Mouse (Mus musculus): ENCODE data around the gene Srsf5. TPM values are rescaled to one million over a fixed set of nuclear protein-coding genes. Genes with fewer than 3 reads are reported as not detected.

Srsf5 gene
- polyA plus RNA-seq, 1 experiment from 2014 or later, result 363 TPM

- H3K27ac ChIP-seq (replicated peaks; ENCODE audit: low read depth, low read length), result no peak overlapping the region
- DNase-seq (ENCODE audit: low spot score), result no peak
- H3K4me2 ChIP-seq (ENCODE audit: low read depth, severe bottlenecking), result no peak overlapping the region
- no peaks in the 10 kb centered on the region for H3K36me3 ChIP-seq (ENCODE audit: control insufficient read depth, insufficient read depth, low read length)
- WGBS, result 65% methylated on average over 1 of the region's 1 CpGs
- no peaks in the 10 kb centered on the region for H3K9me3 ChIP-seq (ENCODE audit: control insufficient read depth, low read length)
- no peaks in the 10 kb centered on the region for H3K27me3 ChIP-seq (ENCODE audit: control insufficient read depth, insufficient read depth, low read length)
- no peak overlapping the region for H3K9ac ChIP-seq (ENCODE audit: low read length)
- H3K4me3 ChIP-seq (ENCODE audit: low read depth, low read length), result no peak overlapping the region
- ATAC-seq (ENCODE audit: insufficient number of reproducible peaks, low FRiP score, low TSS enrichment, low read depth), result no peak
- no peaks in the 10 kb centered on the region for H3K4me1 ChIP-seq (ENCODE audit: control insufficient read depth, insufficient read depth, low read length)
Measured at GRCm38 (mm10) chr12:80927518-80927917, 17.8 kb upstream of the Srsf5 start.

GRCm38 (mm10) chr12:80928881-80929280, 16.4 kb upstream of the Srsf5 start:
- Histone ChIP-seq H3K4me3 (ENCODE audit: low read depth, low read length) (no peak overlapping the region), H3K9ac (ENCODE audit: low read length) (no peak overlapping the region), H3K27me3 (ENCODE audit: control insufficient read depth, insufficient read depth, low read length) (no peaks in the 10 kb centered on the region), H3K36me3 (ENCODE audit: control insufficient read depth, insufficient read depth, low read length) (no peaks in the 10 kb centered on the region), H3K9me3 (ENCODE audit: control insufficient read depth, low read length) (no peaks in the 10 kb centered on the region), H3K4me1 (ENCODE audit: control insufficient read depth, insufficient read depth, low read length) (no peaks in the 10 kb centered on the region), H3K27ac (replicated peaks; ENCODE audit: low read depth, low read length) (no peak overlapping the region), H3K4me2 (ENCODE audit: low read depth, severe bottlenecking) (no peak overlapping the region)
- no peak for ATAC-seq (ENCODE audit: insufficient number of reproducible peaks, low FRiP score, low TSS enrichment, low read depth)
- 86% methylated on average over 3 of the region's 3 CpGs for WGBS
- no peak for DNase-seq (ENCODE audit: low spot score)

- 80% methylated on average over 7 of the region's 7 CpGs for WGBS
- ATAC-seq (ENCODE audit: insufficient number of reproducible peaks, low FRiP score, low TSS enrichment, low read depth) (no peak), DNase-seq (ENCODE audit: low spot score) (no peak)
- Histone ChIP-seq H3K4me3 (ENCODE audit: low read depth, low read length) (no peak overlapping the region), H3K27ac (replicated peaks; ENCODE audit: low read depth, low read length) (no peak overlapping the region), H3K36me3 (ENCODE audit: control insufficient read depth, insufficient read depth, low read length) (no peaks in the 10 kb centered on the region), H3K4me2 (ENCODE audit: low read depth, severe bottlenecking) (no peak overlapping the region), H3K27me3 (ENCODE audit: control insufficient read depth, insufficient read depth, low read length) (no peaks in the 10 kb centered on the region), H3K9ac (ENCODE audit: low read length) (no peak overlapping the region), H3K4me1 (ENCODE audit: control insufficient read depth, insufficient read depth, low read length) (no peaks in the 10 kb centered on the region), H3K9me3 (ENCODE audit: control insufficient read depth, low read length) (no peaks in the 10 kb centered on the region)
Measured at GRCm38 (mm10) chr12:80930141-80930540, 15.2 kb upstream of the Srsf5 start.

- H3K9me3 ChIP-seq (ENCODE audit: control insufficient read depth, low read length), result no peaks in the 10 kb centered on the region
- H3K9ac ChIP-seq (ENCODE audit: low read length), result no peak overlapping the region
- H3K4me2 ChIP-seq (ENCODE audit: low read depth, severe bottlenecking), result no peak overlapping the region
- no peaks in the 10 kb centered on the region for H3K4me1 ChIP-seq (ENCODE audit: control insufficient read depth, insufficient read depth, low read length)
- ATAC-seq (ENCODE audit: insufficient number of reproducible peaks, low FRiP score, low TSS enrichment, low read depth) (no peak), DNase-seq (ENCODE audit: low spot score) (no peak)
- H3K36me3 ChIP-seq (ENCODE audit: control insufficient read depth, insufficient read depth, low read length), result no peaks in the 10 kb centered on the region
- no peak overlapping the region for H3K4me3 ChIP-seq (ENCODE audit: low read depth, low read length)
- no peaks in the 10 kb centered on the region for H3K27me3 ChIP-seq (ENCODE audit: control insufficient read depth, insufficient read depth, low read length)
- 85% methylated on average over 3 of the region's 3 CpGs for WGBS
- no peak overlapping the region for H3K27ac ChIP-seq (replicated peaks; ENCODE audit: low read depth, low read length)
Measured at GRCm38 (mm10) chr12:80931402-80932140, 13.7 kb upstream of the Srsf5 start.

GRCm38 (mm10) chr12:80932865-80933264, 12.4 kb upstream of the Srsf5 start:
- H3K9ac ChIP-seq (ENCODE audit: low read length), result no peak overlapping the region
- WGBS, result 96% methylated on average over 1 of the region's 1 CpGs
- no peak overlapping the region for H3K4me3 ChIP-seq (ENCODE audit: low read depth, low read length)
- no peaks in the 10 kb centered on the region for H3K9me3 ChIP-seq (ENCODE audit: control insufficient read depth, low read length)
- ATAC-seq (ENCODE audit: insufficient number of reproducible peaks, low FRiP score, low TSS enrichment, low read depth) (no peak), DNase-seq (ENCODE audit: low spot score) (no peak)
- H3K36me3 ChIP-seq (ENCODE audit: control insufficient read depth, insufficient read depth, low read length), result no peaks in the 10 kb centered on the region
- H3K4me2 ChIP-seq (ENCODE audit: low read depth, severe bottlenecking), result no peak overlapping the region
- no peaks in the 10 kb centered on the region for H3K27me3 ChIP-seq (ENCODE audit: control insufficient read depth, insufficient read depth, low read length)
- H3K27ac ChIP-seq (replicated peaks; ENCODE audit: low read depth, low read length), result no peak overlapping the region
- no peaks in the 10 kb centered on the region for H3K4me1 ChIP-seq (ENCODE audit: control insufficient read depth, insufficient read depth, low read length)

- Histone ChIP-seq H3K9ac (ENCODE audit: low read length) (no peak overlapping the region), H3K4me3 (ENCODE audit: low read depth, low read length) (no peak overlapping the region), H3K36me3 (ENCODE audit: control insufficient read depth, insufficient read depth, low read length) (no peaks in the 10 kb centered on the region), H3K9me3 (ENCODE audit: control insufficient read depth, low read length) (no peaks in the 10 kb centered on the region), H3K27ac (replicated peaks; ENCODE audit: low read depth, low read length) (no peak overlapping the region), H3K4me2 (ENCODE audit: low read depth, severe bottlenecking) (no peak overlapping the region), H3K4me1 (ENCODE audit: control insufficient read depth, insufficient read depth, low read length) (no peaks in the 10 kb centered on the region), H3K27me3 (ENCODE audit: control insufficient read depth, insufficient read depth, low read length) (no peaks in the 10 kb centered on the region)
- ATAC-seq (ENCODE audit: insufficient number of reproducible peaks, low FRiP score, low TSS enrichment, low read depth), result no peak
- 64% methylated on average over 2 of the region's 2 CpGs for WGBS
- DNase-seq (ENCODE audit: low spot score), result no peak
Measured at GRCm38 (mm10) chr12:80936751-80937150, 8.6 kb upstream of the Srsf5 start.

- Histone ChIP-seq H3K9ac (ENCODE audit: low read length) (no peak overlapping the region), H3K4me1 (ENCODE audit: control insufficient read depth, insufficient read depth, low read length) (no peaks in the 10 kb centered on the region), H3K27ac (replicated peaks; ENCODE audit: low read depth, low read length) (no peak overlapping the region), H3K4me3 (ENCODE audit: low read depth, low read length) (no peak overlapping the region), H3K36me3 (ENCODE audit: control insufficient read depth, insufficient read depth, low read length) (no peaks in the 10 kb centered on the region), H3K27me3 (ENCODE audit: control insufficient read depth, insufficient read depth, low read length) (no peaks in the 10 kb centered on the region), H3K9me3 (ENCODE audit: control insufficient read depth, low read length) (no peaks in the 10 kb centered on the region), H3K4me2 (ENCODE audit: low read depth, severe bottlenecking) (no peak overlapping the region)
- 76% methylated on average over 9 of the region's 9 CpGs for WGBS
- DNase-seq (ENCODE audit: low spot score) (no peak), ATAC-seq (ENCODE audit: insufficient number of reproducible peaks, low FRiP score, low TSS enrichment, low read depth) (no peak)
Measured at GRCm38 (mm10) chr12:80937331-80938029, 7.8 kb upstream of the Srsf5 start.

- Histone ChIP-seq H3K9ac (ENCODE audit: low read length) (no peak overlapping the region), H3K4me2 (ENCODE audit: low read depth, severe bottlenecking) (no peak overlapping the region), H3K4me3 (ENCODE audit: low read depth, low read length) (no peak overlapping the region), H3K4me1 (ENCODE audit: control insufficient read depth, insufficient read depth, low read length) (no peaks in the 10 kb centered on the region), H3K27me3 (ENCODE audit: control insufficient read depth, insufficient read depth, low read length) (no peaks in the 10 kb centered on the region), H3K27ac (replicated peaks; ENCODE audit: low read depth, low read length) (no peak overlapping the region), H3K36me3 (ENCODE audit: control insufficient read depth, insufficient read depth, low read length) (no peaks in the 10 kb centered on the region), H3K9me3 (ENCODE audit: control insufficient read depth, low read length) (no peaks in the 10 kb centered on the region)
- ATAC-seq (ENCODE audit: insufficient number of reproducible peaks, low FRiP score, low TSS enrichment, low read depth) (no peak), DNase-seq (ENCODE audit: low spot score) (no peak)
- WGBS, result 66% methylated on average over 5 of the region's 5 CpGs
Measured at GRCm38 (mm10) chr12:80938642-80939041, 6.7 kb upstream of the Srsf5 start.

Measured in limb, embryonic 11.5 days (tissue).